Mouse (Mus musculus): ENCODE results near the gene Gorasp1. TPM values are rescaled to one million over a fixed set of nuclear protein-coding genes. Genes with fewer than 3 reads are reported as not detected.

Gene Gorasp1
- polyA plus RNA-seq, 1 experiment from 2014 or later = 23.2 TPM

- H3K9me3 ChIP-seq (ENCODE audit: control insufficient read depth, low read length) = no peaks in the 10 kb centered on the region
- no peak overlapping the region for H3K9ac ChIP-seq (ENCODE audit: low read length)
- H3K36me3 ChIP-seq (ENCODE audit: control insufficient read depth, insufficient read depth, low read length) = peaks cover 95% of the 10 kb centered on the region
- 88% methylated on average over 16 of the region's 16 CpGs for WGBS
- no peak for ATAC-seq (ENCODE audit: insufficient number of reproducible peaks, insufficient read depth, low FRiP score, low read depth)
- no peaks in the 10 kb centered on the region for H3K4me1 ChIP-seq (ENCODE audit: control insufficient read depth in 2 of 2, insufficient read depth in 2 of 2, low read length in 2 of 2)
- no peak overlapping the region for H3K27ac ChIP-seq (replicated peaks in 1 of 2; ENCODE audit: control insufficient read depth in 1 of 2, insufficient read depth in 1 of 2, low read depth in 2 of 2, low read length in 2 of 2)
- H3K27me3 ChIP-seq (ENCODE audit: control insufficient read depth, insufficient read depth, low read length) = no peaks in the 10 kb centered on the region
- no peak overlapping the region for H3K4me2 ChIP-seq (ENCODE audit: low read length)
- no peak overlapping the region for H3K4me3 ChIP-seq (ENCODE audit: control insufficient read depth in 1 of 2, insufficient read depth in 1 of 2, low read depth in 1 of 2, low read length in 2 of 2)
Measured at GRCm38 (mm10) chr9:119925120-119925657, 12.2 kb downstream of the Gorasp1 start.

GRCm38 (mm10) chr9:119923462-119923861, 13.9 kb downstream of the Gorasp1 start:
- H3K36me3 ChIP-seq (ENCODE audit: control insufficient read depth, insufficient read depth, low read length) = peaks cover 96% of the 10 kb centered on the region
- no peak overlapping the region for H3K27ac ChIP-seq (replicated peaks in 1 of 2; ENCODE audit: control insufficient read depth in 1 of 2, insufficient read depth in 1 of 2, low read depth in 2 of 2, low read length in 2 of 2)
- H3K4me2 ChIP-seq (ENCODE audit: low read length) = no peak overlapping the region
- H3K4me1 ChIP-seq (ENCODE audit: control insufficient read depth in 2 of 2, insufficient read depth in 2 of 2, low read length in 2 of 2) = no peaks in the 10 kb centered on the region
- H3K27me3 ChIP-seq (ENCODE audit: control insufficient read depth, insufficient read depth, low read length) = no peaks in the 10 kb centered on the region
- 52% methylated on average over 4 of the region's 4 CpGs for WGBS
- no peak overlapping the region for H3K4me3 ChIP-seq (ENCODE audit: control insufficient read depth in 1 of 2, insufficient read depth in 1 of 2, low read depth in 1 of 2, low read length in 2 of 2)
- no peaks in the 10 kb centered on the region for H3K9me3 ChIP-seq (ENCODE audit: control insufficient read depth, low read length)
- H3K9ac ChIP-seq (ENCODE audit: low read length) = no peak overlapping the region
- ATAC-seq (ENCODE audit: insufficient number of reproducible peaks, insufficient read depth, low FRiP score, low read depth) = no peak

GRCm38 (mm10) chr9:119919858-119920257, 17.5 kb downstream of the Gorasp1 start:
- no peak overlapping the region for H3K4me3 ChIP-seq (ENCODE audit: control insufficient read depth in 1 of 2, insufficient read depth in 1 of 2, low read depth in 1 of 2, low read length in 2 of 2)
- H3K36me3 ChIP-seq (ENCODE audit: control insufficient read depth, insufficient read depth, low read length) = peaks cover 95% of the 10 kb centered on the region
- H3K4me2 ChIP-seq (ENCODE audit: low read length) = no peak overlapping the region
- H3K4me1 ChIP-seq (ENCODE audit: control insufficient read depth in 2 of 2, insufficient read depth in 2 of 2, low read length in 2 of 2) = no peaks in the 10 kb centered on the region
- H3K9me3 ChIP-seq (ENCODE audit: control insufficient read depth, low read length) = no peaks in the 10 kb centered on the region
- H3K27me3 ChIP-seq (ENCODE audit: control insufficient read depth, insufficient read depth, low read length) = no peaks in the 10 kb centered on the region
- no peak overlapping the region for H3K27ac ChIP-seq (replicated peaks in 1 of 2; ENCODE audit: control insufficient read depth in 1 of 2, insufficient read depth in 1 of 2, low read depth in 2 of 2, low read length in 2 of 2)
- no peak overlapping the region for H3K9ac ChIP-seq (ENCODE audit: low read length)
- WGBS = 76% methylated on average over 1 of the region's 1 CpGs
- no peak for ATAC-seq (ENCODE audit: insufficient number of reproducible peaks, insufficient read depth, low FRiP score, low read depth)

GRCm38 (mm10) chr9:119913087-119913838, 24.1 kb downstream of the Gorasp1 start:
- Histone ChIP-seq H3K27me3 (ENCODE audit: control insufficient read depth, insufficient read depth, low read length) (no peaks in the 10 kb centered on the region), H3K9ac (ENCODE audit: low read length) (no peak overlapping the region), H3K27ac (replicated peaks in 1 of 2; ENCODE audit: control insufficient read depth in 1 of 2, insufficient read depth in 1 of 2, low read depth in 2 of 2, low read length in 2 of 2) (no peak overlapping the region), H3K4me3 (ENCODE audit: control insufficient read depth in 1 of 2, insufficient read depth in 1 of 2, low read depth in 1 of 2, low read length in 2 of 2) (no peak overlapping the region), H3K4me2 (ENCODE audit: low read length) (no peak overlapping the region), H3K9me3 (ENCODE audit: control insufficient read depth, low read length) (no peaks in the 10 kb centered on the region), H3K36me3 (ENCODE audit: control insufficient read depth, insufficient read depth, low read length) (peaks cover 99% of the 10 kb centered on the region), H3K4me1 (ENCODE audit: control insufficient read depth in 2 of 2, insufficient read depth in 2 of 2, low read length in 2 of 2) (no peaks in the 10 kb centered on the region)
- 69% methylated on average over 13 of the region's 13 CpGs for WGBS
- ATAC-seq (ENCODE audit: insufficient number of reproducible peaks, insufficient read depth, low FRiP score, low read depth) = no peak

- Histone ChIP-seq H3K4me2 (ENCODE audit: low read length) (no peak overlapping the region), H3K4me3 (ENCODE audit: control insufficient read depth in 1 of 2, insufficient read depth in 1 of 2, low read depth in 1 of 2, low read length in 2 of 2) (no peak overlapping the region), H3K4me1 (ENCODE audit: control insufficient read depth in 2 of 2, insufficient read depth in 2 of 2, low read length in 2 of 2) (no peaks in the 10 kb centered on the region), H3K27me3 (ENCODE audit: control insufficient read depth, insufficient read depth, low read length) (no peaks in the 10 kb centered on the region), H3K36me3 (ENCODE audit: control insufficient read depth, insufficient read depth, low read length) (peaks cover 98% of the 10 kb centered on the region), H3K9me3 (ENCODE audit: control insufficient read depth, low read length) (no peaks in the 10 kb centered on the region), H3K9ac (ENCODE audit: low read length) (no peak overlapping the region), H3K27ac (replicated peaks in 1 of 2; ENCODE audit: control insufficient read depth in 1 of 2, insufficient read depth in 1 of 2, low read depth in 2 of 2, low read length in 2 of 2) (no peak overlapping the region)
- 84% methylated on average over 3 of the region's 3 CpGs for WGBS
- no peak for ATAC-seq (ENCODE audit: insufficient number of reproducible peaks, insufficient read depth, low FRiP score, low read depth)
Measured at GRCm38 (mm10) chr9:119909931-119910330, 27.4 kb downstream of the Gorasp1 start.

GRCm38 (mm10) chr9:119908708-119909107, 28.7 kb downstream of the Gorasp1 start:
- no peak for ATAC-seq (ENCODE audit: insufficient number of reproducible peaks, insufficient read depth, low FRiP score, low read depth)
- WGBS = 93% methylated on average over 3 of the region's 3 CpGs

GRCm38 (mm10) chr9:119902410-119903151, 34.8 kb downstream of the Gorasp1 start:
- no peak for ATAC-seq (ENCODE audit: insufficient number of reproducible peaks, insufficient read depth, low FRiP score, low read depth)
- Histone ChIP-seq H3K36me3 (ENCODE audit: control insufficient read depth, insufficient read depth, low read length) (peaks cover 57% of the 10 kb centered on the region), H3K4me3 (ENCODE audit: control insufficient read depth in 1 of 2, insufficient read depth in 1 of 2, low read depth in 1 of 2, low read length in 2 of 2) (no peak overlapping the region), H3K9ac (ENCODE audit: low read length) (no peak overlapping the region), H3K27ac (replicated peaks in 1 of 2; ENCODE audit: control insufficient read depth in 1 of 2, insufficient read depth in 1 of 2, low read depth in 2 of 2, low read length in 2 of 2) (no peak overlapping the region), H3K9me3 (ENCODE audit: control insufficient read depth, low read length) (no peaks in the 10 kb centered on the region), H3K27me3 (ENCODE audit: control insufficient read depth, insufficient read depth, low read length) (no peaks in the 10 kb centered on the region), H3K4me1 (ENCODE audit: control insufficient read depth in 2 of 2, insufficient read depth in 2 of 2, low read length in 2 of 2) (no peaks in the 10 kb centered on the region), H3K4me2 (ENCODE audit: low read length) (no peak overlapping the region)
- WGBS = 86% methylated on average over 11 of the region's 12 CpGs

More at GRCm38 (mm10) chr9:119908708-119909107, 28.7 kb downstream of the Gorasp1 start:
- no peaks in the 10 kb centered on the region for H3K9me3 ChIP-seq (ENCODE audit: control insufficient read depth, low read length)
- H3K27me3 ChIP-seq (ENCODE audit: control insufficient read depth, insufficient read depth, low read length) = no peaks in the 10 kb centered on the region
- no peak overlapping the region for H3K9ac ChIP-seq (ENCODE audit: low read length)
- peaks cover 98% of the 10 kb centered on the region for H3K36me3 ChIP-seq (ENCODE audit: control insufficient read depth, insufficient read depth, low read length)
- no peaks in the 10 kb centered on the region for H3K4me1 ChIP-seq (ENCODE audit: control insufficient read depth in 2 of 2, insufficient read depth in 2 of 2, low read length in 2 of 2)
- H3K4me3 ChIP-seq (ENCODE audit: control insufficient read depth in 1 of 2, insufficient read depth in 1 of 2, low read depth in 1 of 2, low read length in 2 of 2) = no peak overlapping the region
- no peak overlapping the region for H3K4me2 ChIP-seq (ENCODE audit: low read length)
- no peak overlapping the region for H3K27ac ChIP-seq (replicated peaks in 1 of 2; ENCODE audit: control insufficient read depth in 1 of 2, insufficient read depth in 1 of 2, low read depth in 2 of 2, low read length in 2 of 2)
